Mouse (Mus musculus): ENCODE results near the gene Nmur1. TPM values are rescaled to one million over a fixed set of nuclear protein-coding genes. Genes with fewer than 3 reads are reported as not detected.

Gene Nmur1
- total and polyA plus RNA-seq, 3 experiments: not detected

GRCm38 (mm10) chr1:86452713-86453112 lies 26.7 kb upstream of the Nmur1 start:
- no peaks in the 10 kb centered on the region; a peak in 1 of 4 replicates for H3K27me3 ChIP-seq (ENCODE audit: control insufficient read depth in 1 of 2, insufficient read depth in 2 of 2, low read length in 2 of 2)
- H3K27ac ChIP-seq (ENCODE audit: control insufficient read depth, low read depth, low read length): no peak overlapping the region
- TF ChIP-seq EP300 (IDR thresholded peaks at IDR 0.05; ENCODE audit: low read depth in 1 of 2, low read length in 2 of 2): no peak
- no peak for TF ChIP-seq ZMIZ1 (IDR thresholded peaks at IDR 0.05; ENCODE audit: low read depth, low read length)
- no peak for TF ChIP-seq JUND (IDR thresholded peaks at IDR 0.05; ENCODE audit: low read depth, low read length)
- no peak for TF ChIP-seq HCFC1 (IDR thresholded peaks at IDR 0.05; ENCODE audit: low read depth, low read length)
- TF ChIP-seq TCF12 (IDR thresholded peaks at IDR 0.05; ENCODE audit: low read depth, low read length): no peak
- TF ChIP-seq POLR2AphosphoS5 (IDR thresholded peaks at IDR 0.05; ENCODE audit: borderline replicate concordance, low read depth, low read length): no peak
- no peak for TF ChIP-seq ELF1 (IDR thresholded peaks at IDR 0.05; ENCODE audit: low read depth, low read length)
- TF ChIP-seq MXI1 (IDR thresholded peaks at IDR 0.05; ENCODE audit: low read depth, low read length): no peak
- TF ChIP-seq MEF2A (IDR thresholded peaks at IDR 0.05; ENCODE audit: extremely low read depth, insufficient replicate concordance, low read depth, low read length, poor library complexity, severe bottlenecking): no peak
- no peak for TF ChIP-seq TAL1 (IDR thresholded peaks at IDR 0.05; ENCODE audit: low read length)
- no peak for TF ChIP-seq CTCF (IDR thresholded peaks at IDR 0.05 in 2 of 3, conservative IDR thresholded peaks at IDR 0.05 in 1 of 3; ENCODE audit: control insufficient read depth in 1 of 3, insufficient read depth in 1 of 3, low read depth in 2 of 3, low read length in 3 of 3, poor library complexity in 1 of 3, severe bottlenecking in 1 of 3)
- TF ChIP-seq UBTF (IDR thresholded peaks at IDR 0.05; ENCODE audit: borderline replicate concordance, insufficient read depth, low read depth, low read length): no peak
- peaks cover 0 to 7% of the 10 kb centered on the region in 2 experiments; a peak in 2 of 4 replicates for H3K36me3 ChIP-seq (ENCODE audit: control insufficient read depth in 1 of 2, insufficient read depth in 2 of 2, low read length in 2 of 2)
- H3K9ac ChIP-seq (ENCODE audit: control insufficient read depth, low read depth, low read length, poor library complexity, severe bottlenecking): no peak overlapping the region
- H3K4me1 ChIP-seq (ENCODE audit: control insufficient read depth in 1 of 2, insufficient read depth in 2 of 2, low read length in 2 of 2): peaks cover 0 to 12% of the 10 kb centered on the region in 2 experiments; a peak in 3 of 4 replicates
- no peaks in the 10 kb centered on the region for H3K79me2 ChIP-seq (ENCODE audit: control insufficient read depth, insufficient read depth, low read length, poor library complexity)
- H3K9me3 ChIP-seq (replicated peaks; ENCODE audit: insufficient read depth, low read length): no peaks in the 10 kb centered on the region
- no peak for DNase-seq (ENCODE audit: low read depth, low spot score)
- no peak overlapping the region for H3K4me3 ChIP-seq (ENCODE audit: control insufficient read depth in 1 of 2, insufficient read depth in 1 of 2, low read depth in 2 of 2, low read length in 2 of 2)

- no peak overlapping the region for H3K9ac ChIP-seq (ENCODE audit: control insufficient read depth, low read depth, low read length, poor library complexity, severe bottlenecking)
- H3K27me3 ChIP-seq (ENCODE audit: control insufficient read depth in 1 of 2, insufficient read depth in 2 of 2, low read length in 2 of 2): no peaks in the 10 kb centered on the region
- no peaks in the 10 kb centered on the region for H3K9me3 ChIP-seq (replicated peaks; ENCODE audit: insufficient read depth, low read length)
- H3K27ac ChIP-seq (ENCODE audit: control insufficient read depth, low read depth, low read length): no peak overlapping the region
- TF ChIP-seq POLR2AphosphoS2 (IDR thresholded peaks at IDR 0.05; ENCODE audit: low read length) (no peak), MAFK (IDR thresholded peaks at IDR 0.05; ENCODE audit: borderline replicate concordance, low read depth, low read length) (no peak)
- H3K4me1 ChIP-seq (ENCODE audit: control insufficient read depth in 1 of 2, insufficient read depth in 2 of 2, low read length in 2 of 2): peaks cover 0 to 12% of the 10 kb centered on the region in 2 experiments; a peak in 3 of 4 replicates
- H3K4me3 ChIP-seq (ENCODE audit: control insufficient read depth in 1 of 2, insufficient read depth in 1 of 2, low read depth in 2 of 2, low read length in 2 of 2): no peak overlapping the region
- no peaks in the 10 kb centered on the region for H3K79me2 ChIP-seq (ENCODE audit: control insufficient read depth, insufficient read depth, low read length, poor library complexity)
- H3K36me3 ChIP-seq (ENCODE audit: control insufficient read depth in 1 of 2, insufficient read depth in 2 of 2, low read length in 2 of 2): peaks cover 0 to 7% of the 10 kb centered on the region in 2 experiments; a peak in 2 of 4 replicates
- DNase-seq (ENCODE audit: low read depth, low spot score): no peak
Observed at GRCm38 (mm10) chr1:86449966-86450365, 23.9 kb upstream of the Nmur1 start.

GRCm38 (mm10) chr1:86448272-86448671 lies 22.2 kb upstream of the Nmur1 start:
- no peak overlapping the region for H3K9ac ChIP-seq (ENCODE audit: control insufficient read depth, low read depth, low read length, poor library complexity, severe bottlenecking)
- DNase-seq (ENCODE audit: low read depth, low spot score): no peak
- no peak overlapping the region for H3K4me3 ChIP-seq (ENCODE audit: control insufficient read depth in 1 of 2, insufficient read depth in 1 of 2, low read depth in 2 of 2, low read length in 2 of 2)
- H3K4me1 ChIP-seq (ENCODE audit: control insufficient read depth in 1 of 2, insufficient read depth in 2 of 2, low read length in 2 of 2): peaks cover 0 to 16% of the 10 kb centered on the region in 2 experiments; a peak in 3 of 4 replicates
- TF ChIP-seq MAZ (IDR thresholded peaks at IDR 0.05; ENCODE audit: low read depth, low read length) (no peak), RCOR1 (IDR thresholded peaks at IDR 0.05; ENCODE audit: low read depth, low read length) (no peak), MAFK (IDR thresholded peaks at IDR 0.05; ENCODE audit: borderline replicate concordance, low read depth, low read length) (no peak), POLR2AphosphoS2 (IDR thresholded peaks at IDR 0.05; ENCODE audit: low read length) (no peak), SIN3A (IDR thresholded peaks at IDR 0.05; ENCODE audit: low read length) (no peak), TBP (IDR thresholded peaks at IDR 0.05; ENCODE audit: low read depth, low read length) (no peak)
- H3K79me2 ChIP-seq (ENCODE audit: control insufficient read depth, insufficient read depth, low read length, poor library complexity): no peaks in the 10 kb centered on the region; the same call in 1 of the 2 replicates
- peaks cover 0 to 13% of the 10 kb centered on the region in 2 experiments; a peak in 2 of 4 replicates for H3K36me3 ChIP-seq (ENCODE audit: control insufficient read depth in 1 of 2, insufficient read depth in 2 of 2, low read length in 2 of 2)
- H3K27ac ChIP-seq (ENCODE audit: control insufficient read depth, low read depth, low read length): no peak overlapping the region
- H3K9me3 ChIP-seq (replicated peaks; ENCODE audit: insufficient read depth, low read length): no peaks in the 10 kb centered on the region
- H3K27me3 ChIP-seq (ENCODE audit: control insufficient read depth in 1 of 2, insufficient read depth in 2 of 2, low read length in 2 of 2): no peaks in the 10 kb centered on the region
